Mouse (Mus musculus): ENCODE results near the gene 2310057N15Rik.
"Not testable (repeated sequence)": the region's sequence is repeated elsewhere in the genome, so short reads cannot be mapped to it uniquely, and the experiment has no call there.

Gene 2310057N15Rik

DNA sequence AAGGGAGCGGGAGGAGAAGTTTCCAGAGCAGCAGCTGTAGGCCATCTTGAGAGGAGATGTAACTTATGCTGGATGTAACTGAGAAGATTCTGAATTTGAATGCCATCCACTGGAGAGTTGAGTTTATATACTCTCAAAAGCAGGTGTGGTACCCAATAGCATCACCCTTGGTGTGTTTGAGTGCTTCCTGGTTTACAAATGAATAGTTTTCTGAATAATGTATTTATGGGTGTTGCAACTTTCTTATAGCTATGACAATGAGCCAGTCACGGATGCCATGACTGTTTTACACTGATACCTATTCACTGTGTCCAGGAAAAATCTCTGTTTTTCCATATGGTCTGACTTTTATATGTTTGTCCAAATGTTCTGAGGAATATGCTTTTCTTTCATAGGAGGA, at the start of gene 2310057N15Rik:
Gene 2310057N15Rik (minus strand): TSS at position 101 of the 400 bp plus-strand sequence.
- no peak for DNase-seq (ENCODE audit: low read depth, low spot score)

DNA sequence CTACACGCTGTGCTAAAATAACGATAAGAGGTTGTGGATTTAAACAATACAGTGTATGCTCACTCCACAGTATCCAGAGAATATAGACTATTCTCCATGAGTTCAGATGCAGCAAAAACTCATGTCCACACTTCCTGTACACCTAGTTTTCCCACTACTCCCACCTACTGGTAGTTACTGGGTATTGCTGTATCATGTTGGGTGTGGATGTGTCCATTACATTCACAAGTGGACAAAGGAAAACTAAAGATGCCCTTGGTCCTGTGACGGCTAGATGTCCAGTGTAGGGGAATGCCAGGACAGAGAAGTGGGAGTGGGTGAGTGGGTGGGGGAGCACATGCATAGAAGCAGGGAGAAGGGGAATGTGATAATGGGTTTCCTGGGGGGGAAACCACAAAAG, 49.7 kb upstream of the 2310057N15Rik start:
- DNase-seq (ENCODE audit: low read depth, low spot score), result peak; percentile 11

DNA sequence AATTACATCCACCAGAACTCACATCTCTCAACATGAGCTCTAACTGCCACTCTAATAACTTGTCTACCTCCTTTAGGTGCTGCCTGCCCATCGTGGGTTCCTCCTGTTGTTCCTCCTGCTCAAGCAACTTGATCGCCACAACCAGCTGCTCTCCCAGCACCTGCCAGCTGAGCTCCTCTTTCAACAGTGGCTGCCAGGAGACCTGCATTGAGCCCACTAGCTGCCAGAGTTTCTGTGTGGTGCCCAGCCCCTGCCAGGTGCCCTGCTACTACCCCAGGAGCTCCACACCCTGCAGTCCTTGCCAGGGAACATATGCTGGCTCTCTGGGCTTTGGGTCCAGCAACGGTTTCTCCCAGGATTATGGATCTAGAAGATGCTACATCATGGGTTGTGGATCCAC, 46.1 kb upstream of the 2310057N15Rik start, which contains the start of gene Krtap15:
Gene Krtap15 (plus strand): TSS at position 150 of the 400 bp plus-strand sequence.
- no peak for DNase-seq (ENCODE audit: low read depth, low spot score)

DNA sequence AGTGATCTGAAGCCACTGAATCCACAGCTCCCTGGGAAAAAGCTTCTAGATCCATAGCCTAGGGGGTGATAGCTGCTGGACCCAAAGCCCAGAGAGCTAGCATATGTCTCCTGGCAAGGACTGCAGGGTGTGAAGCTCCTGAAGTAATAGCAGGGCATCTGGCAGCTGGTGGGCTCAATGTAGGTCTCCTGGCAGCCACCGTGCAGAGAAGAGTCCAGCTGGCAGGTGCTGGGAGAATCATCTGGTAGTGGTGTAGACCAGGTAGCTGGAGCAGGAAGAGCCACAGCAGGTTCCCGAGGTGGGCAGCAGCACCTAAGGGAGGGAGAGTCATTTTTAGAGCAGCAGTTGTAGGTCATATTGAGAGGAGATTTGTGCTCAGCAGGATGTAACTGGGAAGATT, 37.8 kb upstream of the 2310057N15Rik start, which contains the start of gene Gm20741:
Gene Gm20741 (minus strand): TSS at position 394 of the 400 bp plus-strand sequence.
- DNase-seq (ENCODE audit: low read depth, low spot score), result peak; percentile 32

DNA sequence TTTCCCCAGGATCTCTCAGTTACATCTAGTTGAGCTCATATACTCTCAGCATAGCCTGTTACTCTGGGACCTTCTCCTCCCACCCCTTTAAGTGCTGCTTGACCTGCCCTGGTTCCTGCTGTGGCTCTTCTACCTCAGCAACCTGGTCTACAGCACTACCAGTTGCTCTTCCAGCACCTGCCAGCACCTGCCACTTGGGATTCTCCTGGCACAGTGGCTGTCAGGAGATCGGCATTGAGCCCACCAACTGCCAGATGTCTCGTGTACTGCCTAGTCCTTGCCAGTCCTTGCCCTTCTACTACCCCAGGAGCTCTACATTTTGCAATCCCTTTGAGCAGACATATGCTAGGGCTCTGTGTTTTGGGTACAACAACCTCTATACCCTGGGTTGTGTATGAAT, 12.8 kb upstream of the 2310057N15Rik start:
- DNase-seq (ENCODE audit: low read depth, low spot score), result no peak

DNA sequence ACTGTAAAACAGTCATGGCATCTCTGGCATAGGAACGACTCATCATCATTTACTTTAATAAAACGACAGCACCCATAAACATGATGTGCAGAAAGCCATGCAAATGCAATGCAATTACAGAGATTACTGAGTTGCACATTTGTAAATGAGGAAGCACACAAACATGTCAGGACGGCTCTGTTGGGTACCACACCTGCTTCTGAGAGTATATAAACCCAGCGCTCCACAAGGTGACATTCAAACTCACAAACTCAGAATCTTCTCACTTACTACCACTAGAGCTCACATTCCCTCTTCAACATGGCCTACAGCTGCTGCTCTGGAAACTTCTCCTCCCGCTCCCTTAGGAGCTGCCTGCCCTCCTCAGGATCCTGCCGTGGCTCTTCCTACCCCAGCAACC, 3.6 kb upstream of the 2310057N15Rik start, which contains the start of gene Gm5965:
Gene Gm5965 (plus strand): TSS at position 301 of the 400 bp plus-strand sequence.
- DNase-seq (ENCODE audit: low read depth, low spot score), result no peak

DNA sequence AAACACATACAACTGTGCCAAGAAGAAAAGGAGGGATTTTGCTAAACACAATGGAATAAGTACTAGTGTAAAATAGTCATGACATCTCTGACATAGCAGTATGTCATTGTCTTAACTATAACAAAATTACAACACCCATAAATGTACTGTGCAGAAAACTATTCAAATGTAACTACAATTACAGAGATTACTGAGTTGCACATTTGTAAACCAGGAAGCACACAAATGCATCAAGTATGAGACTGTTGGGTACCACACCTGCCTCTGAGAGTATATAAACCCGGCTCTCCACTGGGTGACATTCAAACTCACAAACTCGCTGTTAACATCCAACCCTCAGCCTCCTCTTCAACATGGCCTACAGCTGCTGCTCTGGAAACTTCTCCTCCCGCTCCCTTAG, 15.5 kb downstream of the 2310057N15Rik start, which contains the start of gene 2310034C09Rik:
Gene 2310034C09Rik (plus strand): TSS at position 301 of the 400 bp plus-strand sequence.
- not testable (repeated sequence) for DNase-seq (ENCODE audit: low read depth, low spot score)

DNA sequence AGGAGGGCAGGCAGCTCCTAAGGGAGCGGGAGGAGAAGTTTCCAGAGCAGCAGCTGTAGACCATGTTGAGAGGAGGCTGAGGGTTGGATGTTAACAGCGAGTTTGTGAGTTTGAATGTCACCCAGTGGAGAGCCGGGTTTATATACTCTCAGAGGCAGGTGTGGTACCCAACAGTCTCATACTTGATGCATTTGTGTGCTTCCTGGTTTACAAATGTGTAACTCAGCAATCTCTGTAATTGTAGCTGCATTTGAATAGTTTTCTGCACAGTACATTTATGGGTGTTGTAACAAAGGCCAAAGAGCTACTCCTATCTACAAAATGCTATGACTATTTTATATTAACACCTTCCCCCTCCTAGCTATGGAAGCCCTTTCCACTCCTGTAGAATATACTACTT, 22.5 kb downstream of the 2310057N15Rik start, which contains the start of gene Krtap13:
Gene Krtap13 (minus strand): TSS at position 101 of the 400 bp plus-strand sequence.
- DNase-seq (ENCODE audit: low read depth, low spot score), result not testable (repeated sequence)

DNA sequence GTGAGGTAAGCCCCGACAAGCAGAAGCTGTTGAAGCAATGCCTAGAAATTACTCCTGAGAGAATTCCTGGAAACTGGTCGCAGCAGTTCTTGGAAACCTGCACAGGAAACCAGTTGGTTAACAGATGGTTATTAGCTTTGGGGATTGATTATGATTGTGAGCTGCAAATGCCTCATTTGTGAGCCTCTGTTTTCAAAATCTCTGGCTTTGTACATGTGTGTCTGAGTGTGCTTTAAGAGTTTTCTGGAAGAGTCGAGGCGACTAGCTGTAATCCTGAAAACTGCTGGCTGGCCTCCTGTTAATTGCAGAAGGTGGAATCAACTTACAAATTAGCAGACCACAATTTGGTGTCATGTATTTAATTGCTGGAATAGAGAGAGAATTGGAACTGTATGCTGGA, 26.1 kb downstream of the 2310057N15Rik start:
- DNase-seq (ENCODE audit: low read depth, low spot score), result no peak

DNA sequence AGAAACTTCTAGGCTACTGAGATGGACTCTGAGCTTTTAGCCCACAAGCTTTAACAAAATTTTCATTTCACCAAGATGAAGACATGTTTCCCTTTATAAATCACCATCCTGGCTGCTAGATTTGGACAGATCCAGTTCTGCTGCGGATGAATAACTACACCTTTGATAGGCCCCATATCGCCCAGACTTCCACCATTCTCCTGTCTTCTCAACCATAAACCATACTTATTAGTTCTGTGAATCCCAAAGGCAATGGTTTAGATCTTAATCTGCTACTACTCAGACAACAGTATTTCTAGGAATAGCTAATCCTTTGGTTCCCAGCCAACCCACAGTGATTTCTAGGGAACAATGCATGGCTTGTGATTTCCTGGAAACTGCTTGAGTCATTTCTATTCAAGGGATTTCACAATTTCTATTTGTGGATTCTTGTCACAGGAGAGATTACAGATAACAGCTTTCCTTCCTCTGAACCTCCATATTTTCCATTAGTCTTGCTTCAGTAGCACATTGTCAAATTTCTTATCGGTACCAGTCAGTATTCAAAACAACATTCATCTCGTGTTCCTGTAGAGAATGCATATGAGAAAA, 29.2 kb downstream of the 2310057N15Rik start:
- no peak for DNase-seq (ENCODE audit: low read depth, low spot score)

DNA sequence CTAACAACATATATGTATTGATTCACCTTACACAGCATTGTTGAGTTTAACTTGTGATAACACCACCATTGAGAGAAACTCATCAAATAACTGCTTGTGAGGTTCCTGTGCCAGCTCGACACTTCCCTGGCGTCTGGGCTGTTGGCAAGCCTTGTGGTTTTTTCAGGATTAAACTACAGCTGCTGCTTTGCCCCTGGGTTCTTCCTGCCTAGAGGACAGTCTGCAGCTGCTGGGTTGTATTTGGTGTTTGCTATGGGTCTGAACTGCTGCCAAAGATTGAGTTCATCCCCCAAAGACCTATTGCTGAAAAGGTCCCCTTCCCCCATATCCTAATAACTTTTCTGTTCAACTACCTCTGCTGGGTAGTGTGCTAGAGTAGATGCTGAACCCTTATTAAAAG, 38.6 kb downstream of the 2310057N15Rik start:
- no peak for DNase-seq (ENCODE audit: low read depth, low spot score)

DNA sequence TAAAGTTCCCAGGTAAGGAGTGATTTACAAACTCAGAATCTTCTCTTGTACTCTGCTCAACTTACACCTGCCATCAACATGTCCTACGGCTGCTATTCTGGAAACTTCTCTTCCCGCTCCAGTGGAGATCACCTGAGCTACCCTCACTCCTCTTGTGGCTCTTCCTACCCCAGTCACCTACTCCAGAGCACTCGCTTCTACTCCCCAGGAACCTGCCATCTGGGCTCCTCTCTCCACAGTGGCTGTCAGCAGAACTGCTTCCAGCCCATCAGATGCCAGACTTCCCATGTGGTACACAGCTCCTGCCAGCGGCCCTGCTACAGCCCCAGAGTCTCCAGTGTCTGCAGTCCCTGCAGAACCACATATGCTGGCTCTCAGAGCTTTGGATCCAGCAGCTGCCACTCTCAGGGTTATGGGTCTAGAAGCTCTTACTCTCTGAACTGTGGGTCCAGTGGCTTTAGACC, 45.2 kb downstream of the 2310057N15Rik start, which contains the start of gene Krtap13-1:
Gene Krtap13-1 (plus strand): TSS at position 51 of the 464 bp plus-strand sequence.
- no peak for DNase-seq (ENCODE audit: low read depth, low spot score)
